Mouse (Mus musculus) erythroblast, adult 5-6 weeks (primary cell): ENCODE results near the gene Ephb1. TPM values are rescaled to one million over a fixed set of nuclear protein-coding genes. Genes with fewer than 3 reads are reported as not detected.

Source experiments
- ATAC-seq: replicated peaks from 2 replicates; pipeline ENCODE4 v1.8.0; 2016; ENCODE audit warnings: moderate number of reproducible peaks, mild to moderate bottlenecking, moderate TSS enrichment, inconsistent platforms; ENCODE audit not compliant: poor library complexity, low FRiP score, severe bottlenecking
- total RNA-seq, 2 experiments: library from RNA; stranded (forward) in 1 of 2; stranded (reverse) in 1 of 2; fragments of 150-400 nt in 1 of 2; fragments of 200-764, 138-1000 nt in 1 of 2; gene quantifications; 2 replicates each; pipeline versions ENCODE4 v1.2.3 to v1.2.4; 2015 to 2017; ENCODE audit warnings: low replicate concordance in 2 of 2

Gene Ephb1
- total RNA-seq, 2 experiments from 2014 or later: 0.17 TPM; not detected in 1

- no peak for ATAC-seq
These were observed 45.2 kb downstream of the Ephb1 start for GRCm38 (mm10) chr9:102309278-102309677.

GRCm38 (mm10) chr9:102307656-102308055, 46.8 kb downstream of the Ephb1 start:
- ATAC-seq: no peak

GRCm38 (mm10) chr9:102306645-102307415, 47.7 kb downstream of the Ephb1 start:
- ATAC-seq: no peak

GRCm38 (mm10) chr9:102305432-102306100, 48.9 kb downstream of the Ephb1 start:
- no peak for ATAC-seq

- no peak for ATAC-seq
These were observed 49.7 kb downstream of the Ephb1 start for GRCm38 (mm10) chr9:102304796-102305195.

GRCm38 (mm10) chr9:102303882-102304281, 50.6 kb downstream of the Ephb1 start:
- no peak for ATAC-seq

GRCm38 (mm10) chr9:102300985-102301384, 53.5 kb downstream of the Ephb1 start:
- ATAC-seq: no peak

GRCm38 (mm10) chr9:102298741-102299140, 55.8 kb downstream of the Ephb1 start:
- ATAC-seq: no peak

- no peak for ATAC-seq
These were observed 56.5 kb downstream of the Ephb1 start for GRCm38 (mm10) chr9:102297986-102298385.

- ATAC-seq: no peak
These were observed 57.3 kb downstream of the Ephb1 start for GRCm38 (mm10) chr9:102297176-102297575.

- ATAC-seq: no peak
These were observed 60.9 kb downstream of the Ephb1 start for GRCm38 (mm10) chr9:102293605-102294004.

GRCm38 (mm10) chr9:102291230-102291629, 63.3 kb downstream of the Ephb1 start:
- ATAC-seq: no peak

- ATAC-seq: no peak
These were observed 66.1 kb downstream of the Ephb1 start for GRCm38 (mm10) chr9:102288356-102288755.

- no peak for ATAC-seq
These were observed 78.6 kb downstream of the Ephb1 start for GRCm38 (mm10) chr9:102275931-102276330.

GRCm38 (mm10) chr9:102274016-102274415, 80.5 kb downstream of the Ephb1 start:
- ATAC-seq: no peak

GRCm38 (mm10) chr9:102273469-102273808, 81.1 kb downstream of the Ephb1 start:
- no peak for ATAC-seq

- no peak for ATAC-seq
These were observed 81.6 kb downstream of the Ephb1 start for GRCm38 (mm10) chr9:102272731-102273468.

GRCm38 (mm10) chr9:102270496-102270895, 84.0 kb downstream of the Ephb1 start:
- no peak for ATAC-seq

- ATAC-seq: no peak
These were observed 87.0 kb downstream of the Ephb1 start for GRCm38 (mm10) chr9:102267311-102268027.

- no peak for ATAC-seq
These were observed 90.7 kb downstream of the Ephb1 start for GRCm38 (mm10) chr9:102263760-102264159.
